Mouse (Mus musculus) E14TG2a.4 (cell line): ENCODE data around the gene Akr1d1.

Experiments used
- CTCF ChIP-seq: conservative IDR thresholded peaks from 2 replicates; pipeline ENCODE4 v1.5.1; 2014; ENCODE audit warnings: low read length
- NANOG ChIP-seq: IDR thresholded peaks from 2 replicates; pipeline ENCODE4 v1.6.1; 2014; ENCODE audit warnings: borderline replicate concordance, low read length, mixed read lengths
- POU5F1 ChIP-seq: IDR thresholded peaks from 2 replicates; pipeline ENCODE4 v1.6.1; 2014; ENCODE audit warnings: low read length, borderline replicate concordance

- no peak for TF ChIP-seq CTCF
- no peak for TF ChIP-seq POU5F1
- TF ChIP-seq NANOG = no peak
These were observed 37.7 kb upstream of the Akr1d1 start for GRCm38 (mm10) chr6:37492241-37492640.
